Mouse (Mus musculus) cerebellum, adult 2 months (tissue): Measurements from ENCODE around the gene Lmntd1.

Experiments
- CTCF ChIP-seq: fragments of 200-500 bp; IDR thresholded peaks from 2 replicates; pipeline ENCODE4 v1.5.1; 2011; ENCODE audit warnings: low read depth, mild to moderate bottlenecking, control low read depth, low read length, moderate library complexity, borderline replicate concordance; ENCODE audit not compliant: insufficient read depth
- POLR2A ChIP-seq: fragments of 200-500 bp; IDR thresholded peaks from 2 replicates; pipeline ENCODE4 v1.6.1; 2011; ENCODE audit warnings: low read length, control low read depth, borderline replicate concordance; ENCODE audit not compliant: insufficient read depth

GRCm38 (mm10) chr6:145464027-145464426 lies 150.1 kb downstream of the Lmntd1 start:
- no peak for TF ChIP-seq POLR2A
- no peak for TF ChIP-seq CTCF
